In genomic region chr2:4421757-4422156, GRCm38 (mm10) we compare ENCODE assay signal across 14 mouse cellular contexts.
DNase-seq lines count a peak whose midpoint lies in the region; ATAC-seq and TF ChIP-seq lines count a peak whose summit lies in the region.
"Had no signal": no experiment of that assay in that cellular context is flagged by ENCODE, and none has a peak within 500 bp of the region (broad histone marks: within the 10 kb centered on the region; RNA-seq: fewer than 3 reads in every experiment).

No protein-coding gene starts in this region.

- TF ChIP-seq POLR2A in embryonic fibroblast, embryonic 13.5 days (IDR thresholded peaks at IDR 0.05; ENCODE audit: low read depth, low read length) = no peak

- H3K9ac ChIP-seq in kidney, embryonic 14.5 days (ENCODE audit: low read depth, low read length) = no peak overlapping the region
- H3K9ac ChIP-seq in kidney, embryonic 15.5 days = no peak overlapping the region
- H3K9ac ChIP-seq: limb, embryonic 13.5 days; neural tube, embryonic 15.5 days had no signal

- H3K4me1 ChIP-seq in kidney, embryonic 14.5 days (ENCODE audit: control insufficient read depth, insufficient read depth, low read length) = no peaks in the 10 kb centered on the region
- H3K4me1 ChIP-seq in embryonic fibroblast, embryonic 13.5 days (ENCODE audit: control insufficient read depth, insufficient read depth, low read length) = peaks cover 17% of the 10 kb centered on the region
- H3K4me1 ChIP-seq in kidney, embryonic 15.5 days = 0 out of 2 replicates have a peak, but pooled peaks cover 2% of the 10 kb centered on the region

- no peaks in the 10 kb centered on the region for H3K9me3 ChIP-seq in kidney, embryonic 14.5 days (ENCODE audit: control insufficient read depth, low read length)
- no peaks in the 10 kb centered on the region for H3K9me3 ChIP-seq in kidney, embryonic 15.5 days (replicated peaks)
- H3K9me3 ChIP-seq: forebrain, embryonic 10.5 days; limb, embryonic 13.5 days; neural tube, embryonic 15.5 days had no signal

- no peak for TF ChIP-seq CTCF in embryonic fibroblast, embryonic 13.5 days (IDR thresholded peaks at IDR 0.05; ENCODE audit: borderline replicate concordance, insufficient read depth, low read length)

- no peak overlapping the region for H3K27ac ChIP-seq in kidney, embryonic 14.5 days (ENCODE audit: low read depth, low read length)
- H3K27ac ChIP-seq in embryonic fibroblast, embryonic 13.5 days (ENCODE audit: insufficient read depth, low read length) = peak overlapping the region; percentile 91
- 0 out of 2 replicates have a peak overlapping the region, but pooled peaks have one; percentile 37 for H3K27ac ChIP-seq in kidney, embryonic 15.5 days
- H3K27ac ChIP-seq: limb, embryonic 13.5 days; neural tube, embryonic 15.5 days had no signal

- no peak overlapping the region for H3K4me3 ChIP-seq in kidney, embryonic 14.5 days (ENCODE audit: low read length)
- no peak overlapping the region for H3K4me3 ChIP-seq in embryonic fibroblast, embryonic 13.5 days (ENCODE audit: insufficient read depth, low read length)
- no peak overlapping the region for H3K4me3 ChIP-seq in kidney, embryonic 15.5 days (replicated peaks)
- H3K4me3 ChIP-seq: forebrain, embryonic 10.5 days; limb, embryonic 13.5 days; neural tube, embryonic 15.5 days had no signal

- WGBS in kidney, embryonic 14.5 days = 13% methylated on average over 2 of the region's 2 CpGs
- WGBS in kidney, embryonic 15.5 days = 26% methylated on average over 2 of the region's 2 CpGs

- no peak for ATAC-seq in kidney, embryonic 14.5 days (ENCODE audit: low FRiP score, low TSS enrichment)
- ATAC-seq in kidney, embryonic 15.5 days (replicated peaks; ENCODE audit: low FRiP score) = no peak
- no peak for ATAC-seq in megakaryocyte-erythroid progenitor cell, adult 5-6 weeks (replicated peaks; ENCODE audit: low FRiP score, low TSS enrichment, poor library complexity, severe bottlenecking)
- ATAC-seq: intestine, embryonic 16.5 days had no signal

- H3K4me2 ChIP-seq in kidney, embryonic 14.5 days (replicated peaks; ENCODE audit: low read depth, low read length) = no peak overlapping the region
- H3K4me2 ChIP-seq in kidney, embryonic 15.5 days = no peak overlapping the region
- H3K4me2 ChIP-seq: limb, embryonic 13.5 days; neural tube, embryonic 15.5 days had no signal

- no peaks in the 10 kb centered on the region for H3K36me3 ChIP-seq in kidney, embryonic 14.5 days (ENCODE audit: control insufficient read depth, insufficient read depth, low read length)
- H3K36me3 ChIP-seq in kidney, embryonic 15.5 days = no peaks in the 10 kb centered on the region
- H3K36me3 ChIP-seq: neural tube, embryonic 15.5 days had no signal

- H3K27me3 ChIP-seq in kidney, embryonic 14.5 days (ENCODE audit: control insufficient read depth, insufficient read depth, low read length) = no peaks in the 10 kb centered on the region
- no peaks in the 10 kb centered on the region for H3K27me3 ChIP-seq in kidney, embryonic 15.5 days
- H3K27me3 ChIP-seq: CH12.LX; limb, embryonic 13.5 days; neural tube, embryonic 15.5 days had no signal

- DNase-seq in kidney, adult 11 months = peak; percentile 37
- peak; percentile 32 to 38 for DNase-seq in lung, postnatal 4 days
- DNase-seq in cerebellum, adult 11-12 months = no peak
- DNase-seq in left cerebral cortex, adult 8-10 months (ENCODE audit: low spot score in 2 of 2) = no peak
- DNase-seq: gastrocnemius, postnatal 36 days had no signal

Comparison
In these comparisons a context has a peak if more than half of its experiments do, and no peak if none do; other contexts are left out.
1. DNase-seq: peak in kidney, adult 11 months (single experiment) and lung, postnatal 4 days (2 of 2); none in cerebellum, adult 11-12 months (single experiment) and left cerebral cortex, adult 8-10 months (0 of 2).